In genomic region chr11:77781088-77781487, GRCm38 (mm10) we compare ENCODE assay signal across 12 mouse cellular contexts. TPM values are rescaled to one million over a fixed set of nuclear protein-coding genes. Genes with fewer than 3 reads are reported as not detected.
A peak's percentile ranks its signal among the peaks of the same experiment; 100 is the strongest.
DNase-seq lines count a peak whose midpoint lies in the region; ATAC-seq and TF ChIP-seq lines count a peak whose summit lies in the region.
"Had no signal": no experiment of that assay in that cellular context is flagged by ENCODE, and none has a peak within 500 bp of the region (broad histone marks: within the 10 kb centered on the region; RNA-seq: fewer than 3 reads in every experiment).

No protein-coding gene starts in this region.

- peak; percentile 78 for DNase-seq in cerebellum, adult 11-12 months
- no peak for DNase-seq in cerebellum, adult 11 months
- peak; percentile 45 to 65 for DNase-seq in lung, adult 18-20 months
- DNase-seq in lung, adult 2 months: no peak
- DNase-seq in liver, embryonic 13.5 days: no peak
- no peak for DNase-seq in embryonic facial prominence, embryonic 10.5 days (ENCODE audit: low spot score)
- DNase-seq: kidney, postnatal 14 days; thymus, adult 18-20 months had no signal

- H3K36me3 ChIP-seq in liver, embryonic 13.5 days: peaks cover 46% of the 10 kb centered on the region
- H3K36me3 ChIP-seq in myocyte (ENCODE audit: control insufficient read depth, insufficient read depth): no peaks in the 10 kb centered on the region
- H3K36me3 ChIP-seq in embryonic facial prominence, embryonic 10.5 days (replicated peaks): peaks cover 35% of the 10 kb centered on the region
- H3K36me3 ChIP-seq in intestine, embryonic 16.5 days (ENCODE audit: control insufficient read depth, insufficient read depth, low read length): peaks cover 9% of the 10 kb centered on the region; the same call in 1 of the 2 replicates

- no peaks in the 10 kb centered on the region for H3K9me3 ChIP-seq in liver, embryonic 13.5 days (replicated peaks)
- no peaks in the 10 kb centered on the region for H3K9me3 ChIP-seq in embryonic facial prominence, embryonic 10.5 days
- no peaks in the 10 kb centered on the region for H3K9me3 ChIP-seq in intestine, embryonic 16.5 days (ENCODE audit: control insufficient read depth, low read length)

- peak overlapping the region; percentile 97 for H3K27ac ChIP-seq in liver, embryonic 13.5 days
- H3K27ac ChIP-seq in embryonic facial prominence, embryonic 10.5 days (replicated peaks): no peak overlapping the region
- H3K27ac ChIP-seq in intestine, embryonic 16.5 days (ENCODE audit: low read length): no peak overlapping the region
- H3K27ac ChIP-seq: hindbrain, embryonic 14.5 days had no signal

- H3K4me2 ChIP-seq in liver, embryonic 13.5 days: no peak overlapping the region
- peak overlapping the region; percentile 31 for H3K4me2 ChIP-seq in myocyte (ENCODE audit: low read depth)
- H3K4me2 ChIP-seq in intestine, embryonic 16.5 days (ENCODE audit: low read depth, low read length): no peak overlapping the region
- H3K4me2 ChIP-seq: hindbrain, embryonic 14.5 days had no signal

- H3K9ac ChIP-seq in liver, embryonic 13.5 days: no peak overlapping the region
- H3K9ac ChIP-seq in intestine, embryonic 16.5 days (ENCODE audit: low read depth, low read length): no peak overlapping the region
- H3K9ac ChIP-seq: hindbrain, embryonic 14.5 days had no signal

- no peak for TF ChIP-seq CTCF in lung, adult 2 months (IDR thresholded peaks at IDR 0.05; ENCODE audit: insufficient read depth, low read length)

- H3K4me1 ChIP-seq in lung, adult 2 months (ENCODE audit: control insufficient read depth, insufficient read depth, low read length): peaks cover 39% of the 10 kb centered on the region
- peaks cover 92% of the 10 kb centered on the region for H3K4me1 ChIP-seq in liver, embryonic 13.5 days (replicated peaks)
- H3K4me1 ChIP-seq in embryonic facial prominence, embryonic 10.5 days: peaks cover 39% of the 10 kb centered on the region
- peaks cover 44% of the 10 kb centered on the region for H3K4me1 ChIP-seq in intestine, embryonic 16.5 days (ENCODE audit: control insufficient read depth, insufficient read depth, low read length)

- H3K27me3 ChIP-seq in liver, embryonic 13.5 days: no peaks in the 10 kb centered on the region
- no peaks in the 10 kb centered on the region for H3K27me3 ChIP-seq in myocyte (ENCODE audit: control insufficient read depth, insufficient read depth, insufficient read length)
- no peaks in the 10 kb centered on the region for H3K27me3 ChIP-seq in embryonic facial prominence, embryonic 10.5 days (replicated peaks; ENCODE audit: low read depth, poor library complexity, severe bottlenecking)
- H3K27me3 ChIP-seq in intestine, embryonic 16.5 days (replicated peaks; ENCODE audit: control insufficient read depth, insufficient read depth, low read length): no peaks in the 10 kb centered on the region

- no peak for TF ChIP-seq POLR2A in lung, adult 2 months (IDR thresholded peaks at IDR 0.05; ENCODE audit: borderline replicate concordance, extremely low read depth, low read depth, low read length)
- no peak for TF ChIP-seq POLR2A in myocyte (IDR thresholded peaks at IDR 0.05; ENCODE audit: insufficient read length, low read depth)

- WGBS in lung, adult 2 months: 45% methylated on average over 7 of the region's 7 CpGs
- 74% methylated on average over 7 of the region's 7 CpGs for WGBS in liver, embryonic 13.5 days (ENCODE audit: insufficient replicate concordance)
- WGBS in embryonic facial prominence, embryonic 10.5 days: 85% methylated on average over 7 of the region's 7 CpGs
- WGBS in intestine, embryonic 16.5 days: 69% methylated on average over 7 of the region's 7 CpGs

- peaks cover 6% of the 10 kb centered on the region for H3K79me2 ChIP-seq in myocyte (ENCODE audit: control insufficient read depth, insufficient read depth)

- H3K4me3 ChIP-seq in lung, adult 2 months (replicated peaks; ENCODE audit: extremely low read depth, low read depth, low read length): no peak overlapping the region
- no peak overlapping the region for H3K4me3 ChIP-seq in liver, embryonic 13.5 days (replicated peaks)
- H3K4me3 ChIP-seq in myocyte: no peak overlapping the region
- no peak overlapping the region for H3K4me3 ChIP-seq in embryonic facial prominence, embryonic 10.5 days
- no peak overlapping the region for H3K4me3 ChIP-seq in intestine, embryonic 16.5 days (ENCODE audit: low read length)

- H3ac ChIP-seq in myocyte (ENCODE audit: control insufficient read depth, insufficient read length): no peak overlapping the region

- no peak for ATAC-seq in liver, embryonic 13.5 days (ENCODE audit: low read depth)
- ATAC-seq in intestine, embryonic 16.5 days: no peak

TF ChIP-seq in myocyte, 11 proteins besides CTCF, POLR2A, EP300 and RAD21:
- no peak for TF ChIP-seq MYOG (IDR thresholded peaks at IDR 0.05; ENCODE audit: control insufficient read depth in 1 of 3, insufficient read depth in 1 of 3, insufficient read length in 2 of 3, low read depth in 2 of 3)
- peak; percentile 1 for TF ChIP-seq TCF12 (IDR thresholded peaks at IDR 0.05; ENCODE audit: insufficient read depth, poor library complexity, severe bottlenecking)
- no peak for TF ChIP-seq POLR2AphosphoS2 (IDR thresholded peaks at IDR 0.05; ENCODE audit: insufficient read length, low read depth)
- TF ChIP-seq SRF (IDR thresholded peaks at IDR 0.05; ENCODE audit: control insufficient read depth, insufficient read length, low read depth): no peak
- no peak for TF ChIP-seq USF1 (IDR thresholded peaks at IDR 0.05; ENCODE audit: low read depth)
- TF ChIP-seq REST (IDR thresholded peaks at IDR 0.05; ENCODE audit: insufficient read depth, insufficient read length): no peak
- TF ChIP-seq E2F4 (IDR thresholded peaks at IDR 0.05; ENCODE audit: insufficient read depth): no peak
- no peak for TF ChIP-seq TCF3 (IDR thresholded peaks at IDR 0.05; ENCODE audit: insufficient read length, low read depth)
- TF ChIP-seq MYOD1 (IDR thresholded peaks at IDR 0.05; ENCODE audit: control insufficient read depth in 1 of 3, insufficient read length in 2 of 3, low read depth in 2 of 3): peak in 2 of 3 experiments; percentile 12 to 62
- TF ChIP-seq CEBPB (IDR thresholded peaks at IDR 0.05; ENCODE audit: insufficient read depth, poor library complexity, severe bottlenecking): 0 out of 2 replicates have a peak, but pooled peaks have one; percentile 23
- no peak for TF ChIP-seq MAX (IDR thresholded peaks at IDR 0.05; ENCODE audit: low read depth)

RNA-seq across cellular contexts. Expression of gene Gm10277, which starts 6.5 kb away (rescaled TPM):
- not detected in 2 replicates for polyA plus RNA-seq in lung, adult 2 months (2012; rRNA removed)
- 0.57 and 0.78 TPM in 2 replicates for polyA plus RNA-seq in liver, embryonic 13.5 days (2015; fragmentation: Nextera tagmentation; extraction: Ambion mirVana)
- 0.07 TPM for polyA plus RNA-seq in myocyte (2012; fragmentation: generic; extraction: Trizol)
- 1.3 and 1.6 TPM in 2 replicates for polyA plus RNA-seq in embryonic facial prominence, embryonic 10.5 days (2016; fragmentation: Nextera tagmentation; extraction: Ambion mirVana)
- 0.89 and 1.0 TPM in 2 replicates for polyA plus RNA-seq in intestine, embryonic 16.5 days (2015; fragmentation: Nextera tagmentation; extraction: Ambion mirVana)
- polyA plus RNA-seq: spleen, adult 2 months had no signal

RNA-seq across cellular contexts. Expression of gene Myo18a, which starts 18.0 kb away (rescaled TPM):
- 63.7 and 92.1 TPM in 2 replicates for polyA plus RNA-seq in lung, adult 2 months (2012; rRNA removed)
- 17.3 and 21.8 TPM in 2 replicates for polyA plus RNA-seq in liver, embryonic 13.5 days (2015; fragmentation: Nextera tagmentation; extraction: Ambion mirVana)
- 169 TPM for polyA plus RNA-seq in myocyte (2012; fragmentation: generic; extraction: Trizol)
- polyA plus RNA-seq in embryonic facial prominence, embryonic 10.5 days (2016; fragmentation: Nextera tagmentation; extraction: Ambion mirVana): 25.7 and 27.2 TPM in 2 replicates
- polyA plus RNA-seq in intestine, embryonic 16.5 days (2015; fragmentation: Nextera tagmentation; extraction: Ambion mirVana): 31.2 and 31.8 TPM in 2 replicates

RNA-seq across cellular contexts. Expression of gene Cryba1, which starts 56.0 kb away (rescaled TPM):
- polyA plus RNA-seq in lung, adult 2 months (2012; rRNA removed): not detected in 2 replicates
- 0.24 TPM in 1 of 2 replicates, not detected in the other for polyA plus RNA-seq in liver, embryonic 13.5 days (2015; fragmentation: Nextera tagmentation; extraction: Ambion mirVana)
- polyA plus RNA-seq in myocyte (2012; fragmentation: generic; extraction: Trizol): not detected
- polyA plus RNA-seq in embryonic facial prominence, embryonic 10.5 days (2016; fragmentation: Nextera tagmentation; extraction: Ambion mirVana): 0.88 and 2.2 TPM in 2 replicates
- not detected in 2 replicates for polyA plus RNA-seq in intestine, embryonic 16.5 days (2015; fragmentation: Nextera tagmentation; extraction: Ambion mirVana)
- polyA plus RNA-seq: spleen, adult 2 months had no signal

Comparison
In these comparisons a context has a peak if more than half of its experiments do, and no peak if none do; other contexts are left out.
1. DNase-seq: peak in cerebellum, adult 11-12 months (single experiment) and lung, adult 18-20 months (2 of 2); none in cerebellum, adult 11 months (single experiment), lung, adult 2 months (single experiment), liver, embryonic 13.5 days (single experiment) and embryonic facial prominence, embryonic 10.5 days (single experiment).